Mouse (Mus musculus): ENCODE measurements around the gene Pf4. TPM values are rescaled to one million over a fixed set of nuclear protein-coding genes. Genes with fewer than 3 reads are reported as not detected.
"Not testable (repeated sequence)": the region's sequence is repeated elsewhere in the genome, so short reads cannot be mapped to it uniquely, and the experiment has no call there.

Gene Pf4
- total RNA-seq, 2 experiments from 2014 or later = 1.2 to 1.4 TPM

- no peak for DNase-seq (ENCODE audit: low spot score in 2 of 2)
These were observed 13.7 kb downstream of the Pf4 start, which contains the start of gene Cxcl3 for GRCm38 (mm10) chr5:90785659-90786588. TSS of gene Cxcl3 (plus strand) at chr5:90786103.

- no peak for DNase-seq (ENCODE audit: low spot score in 2 of 2)
These were observed 15.9 kb downstream of the Pf4 start for GRCm38 (mm10) chr5:90788114-90788513.

DNA sequence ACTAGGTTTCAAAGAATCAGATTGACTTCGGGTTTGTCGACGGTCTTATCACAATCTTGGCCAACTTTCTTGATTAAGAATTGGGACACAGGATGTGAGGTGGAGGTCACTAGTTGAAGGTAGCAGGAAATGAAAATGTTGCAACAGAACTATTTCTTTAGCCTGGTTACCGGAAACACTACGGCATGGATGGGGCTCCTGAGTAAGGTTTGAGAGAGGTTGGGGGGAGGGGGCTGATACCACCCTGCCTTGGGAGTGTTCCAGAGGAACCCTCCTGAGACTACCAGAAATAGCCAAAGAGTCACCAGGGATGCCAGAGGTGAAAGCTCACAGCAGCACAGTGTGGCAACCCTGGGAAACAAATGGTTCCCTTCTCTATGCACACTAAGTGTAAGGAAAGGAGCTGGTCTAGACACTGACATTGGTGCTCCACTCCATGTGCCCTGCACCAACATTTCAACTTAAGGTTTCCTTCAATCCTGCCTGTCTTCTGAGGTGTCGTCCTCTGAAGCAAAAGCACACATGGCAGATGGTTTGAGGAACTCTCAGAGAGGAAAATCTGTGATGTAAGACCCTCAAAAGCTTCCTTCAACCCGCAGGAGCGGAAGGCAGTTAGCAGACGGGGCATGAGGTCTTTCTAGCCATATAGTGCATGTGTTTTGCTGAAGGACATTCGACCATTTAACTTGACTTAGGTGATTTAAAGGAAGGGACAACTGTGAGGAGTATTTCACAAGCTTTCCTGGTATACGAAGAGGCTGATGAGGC is 17.3 kb downstream of the Pf4 start:
- no peak for DNase-seq (ENCODE audit: low spot score in 2 of 2)

GRCm38 (mm10) chr5:90790074-90790502 is 17.9 kb downstream of the Pf4 start:
- no peak for DNase-seq (ENCODE audit: low spot score in 2 of 2)

GRCm38 (mm10) chr5:90794195-90794625 is 22.0 kb downstream of the Pf4 start, which contains the start of gene Cxcl15:
TSS of gene Cxcl15 (plus strand) at chr5:90794534.
- no peak for DNase-seq (ENCODE audit: low spot score in 2 of 2)

DNA sequence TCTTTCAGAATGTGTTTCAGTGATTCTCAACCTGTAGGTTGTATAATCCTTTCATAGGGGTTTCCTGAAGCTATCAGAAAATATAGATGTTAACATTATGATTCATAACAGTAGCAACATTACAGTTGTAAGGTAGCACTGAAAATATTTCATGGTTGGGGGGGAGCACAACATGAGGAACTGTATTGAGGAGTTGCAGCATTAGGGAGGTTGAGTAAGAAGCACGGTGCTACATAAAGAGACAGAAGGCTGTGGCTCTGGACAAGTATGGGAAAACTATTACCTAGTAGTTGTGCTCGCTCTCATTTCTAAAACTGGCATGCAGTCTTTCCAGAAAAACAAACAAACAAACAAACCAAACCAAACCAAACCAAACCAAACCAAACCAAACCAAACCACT is 23.2 kb downstream of the Pf4 start:
- DNase-seq (ENCODE audit: low spot score in 2 of 2) = not testable (repeated sequence)

DNA sequence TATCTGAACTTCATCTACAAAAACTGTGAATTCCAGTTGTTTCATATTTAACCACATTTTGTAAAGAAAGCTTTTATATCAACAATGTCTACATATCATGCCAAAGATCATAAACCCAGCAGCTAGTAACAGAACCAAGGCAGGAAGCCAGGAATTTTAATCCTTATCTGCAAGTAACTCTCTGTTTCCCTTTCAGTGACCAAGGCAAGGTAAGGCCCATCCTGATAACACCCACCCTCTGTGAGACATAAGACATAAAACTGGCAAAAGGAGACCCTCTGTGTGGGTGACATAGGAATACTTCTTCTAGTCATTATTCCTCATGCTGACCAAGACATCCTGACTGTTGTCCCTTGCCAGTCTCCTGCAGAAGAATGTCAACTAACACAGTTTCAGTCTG is 32.3 kb downstream of the Pf4 start:
- no peak for DNase-seq (ENCODE audit: low spot score in 2 of 2)

DNA sequence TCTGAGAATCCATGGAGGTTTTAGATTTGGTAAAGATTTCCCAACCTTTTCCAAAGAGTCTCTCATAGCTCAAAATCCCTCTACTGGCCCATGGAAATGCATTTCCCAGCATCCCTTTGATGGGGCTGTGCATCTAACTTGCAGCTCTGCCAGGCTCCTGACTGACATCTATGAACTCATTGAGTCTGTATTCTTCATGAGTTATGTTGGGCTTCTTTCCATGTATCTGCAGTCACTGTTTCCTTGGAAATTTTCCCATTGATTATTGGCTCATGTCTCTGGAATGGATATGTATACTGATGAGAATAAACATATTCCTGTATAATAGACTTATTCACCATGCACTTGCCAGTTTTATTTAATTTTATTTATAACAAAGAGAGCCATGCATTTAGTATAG is 33.8 kb downstream of the Pf4 start:
- DNase-seq (ENCODE audit: low spot score in 2 of 2) = no peak

- DNase-seq (ENCODE audit: low spot score in 2 of 2) = no peak
These were observed 35.1 kb downstream of the Pf4 start for GRCm38 (mm10) chr5:90807176-90807950.

GRCm38 (mm10) chr5:90819756-90820155 is 47.5 kb downstream of the Pf4 start:
- no peak for DNase-seq (ENCODE audit: low spot score in 2 of 2)

Small RNA genes within 50 kb of the gene (microRNA-seq; reads per million reads assigned to microRNA genes)
- 0 reads per million in 2 experiments for gene Gm24322

Other genes with a start within 250 kb of the Pf4 start
- gene 5830473C10Rik, start 211.3 kb upstream of the Pf4 start, total RNA-seq (2021) = not detected
- 1 to 10 TPM; 1.0 to 1.3 TPM for gene Rassf6, start 131.8 kb upstream of the Pf4 start, total RNA-seq (2021)
- gene Cxcl5, start 13.1 kb upstream of the Pf4 start, total RNA-seq (2021) = under 1 TPM; 0.56 to 0.67 TPM
- under 1 TPM in 1 of 2 experiments, not detected in 1; 0.41 TPM for gene Ppbp, start 3.9 kb upstream of the Pf4 start, total RNA-seq (2021)
- under 1 TPM in 1 of 2 experiments, not detected in 1; 0.17 TPM for gene Cxcl3, start 13.7 kb downstream of the Pf4 start, total RNA-seq (2021)
- gene Cxcl15, start 22.1 kb downstream of the Pf4 start, total RNA-seq (2021) = not detected
- under 1 TPM; 0.27 to 0.36 TPM for gene Cxcl1, start 118.8 kb downstream of the Pf4 start, total RNA-seq (2021)
- not detected for gene Cxcl2, start 131.4 kb downstream of the Pf4 start, total RNA-seq (2021)
- 10 to 100 TPM; 18.8 to 20.3 TPM for gene Mthfd2l, start 158.7 kb downstream of the Pf4 start, total RNA-seq (2021)